Mouse (Mus musculus): Measurements from ENCODE around the gene Afp.

Afp gene

DNA sequence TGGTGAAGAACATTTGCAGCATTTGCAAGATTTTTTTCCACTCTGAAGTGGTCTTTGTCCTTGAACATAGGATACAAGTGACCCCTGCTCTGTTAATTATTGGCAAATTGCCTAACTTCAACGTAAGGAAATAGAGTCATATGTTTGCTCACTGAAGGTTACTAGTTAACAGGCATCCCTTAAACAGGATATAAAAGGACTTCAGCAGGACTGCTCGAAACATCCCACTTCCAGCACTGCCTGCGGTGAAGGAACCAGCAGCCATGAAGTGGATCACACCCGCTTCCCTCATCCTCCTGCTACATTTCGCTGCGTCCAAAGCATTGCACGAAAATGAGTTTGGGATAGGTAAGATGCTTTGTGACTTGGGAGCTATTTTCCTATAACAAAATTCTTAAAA lies at the start of gene Afp:
Gene Afp (plus strand): TSS at position 220 of the 400 bp plus-strand sequence.
- no peak for DNase-seq (ENCODE audit: low read depth)

DNA sequence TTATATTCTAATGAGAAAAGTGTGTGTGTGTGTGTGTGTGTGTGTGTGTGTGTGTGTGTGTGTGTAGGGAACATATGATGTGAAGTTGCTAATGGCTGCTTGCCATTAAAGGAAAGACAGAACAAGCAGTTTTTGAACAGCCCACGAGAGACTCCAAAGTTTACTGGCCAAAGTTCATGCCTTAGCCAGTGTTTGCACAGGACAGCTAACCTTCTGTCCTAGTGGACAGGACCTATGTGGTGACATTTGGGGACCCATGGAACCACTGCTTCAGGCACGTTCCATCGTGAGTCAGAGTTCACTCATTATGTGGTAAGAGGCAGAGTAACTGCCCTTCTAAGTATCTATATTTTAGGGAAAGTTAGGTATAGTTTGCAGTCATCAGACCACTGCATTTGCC lies 43.0 kb upstream of the Afp start:
- DNase-seq (ENCODE audit: low read depth) = no peak

DNA sequence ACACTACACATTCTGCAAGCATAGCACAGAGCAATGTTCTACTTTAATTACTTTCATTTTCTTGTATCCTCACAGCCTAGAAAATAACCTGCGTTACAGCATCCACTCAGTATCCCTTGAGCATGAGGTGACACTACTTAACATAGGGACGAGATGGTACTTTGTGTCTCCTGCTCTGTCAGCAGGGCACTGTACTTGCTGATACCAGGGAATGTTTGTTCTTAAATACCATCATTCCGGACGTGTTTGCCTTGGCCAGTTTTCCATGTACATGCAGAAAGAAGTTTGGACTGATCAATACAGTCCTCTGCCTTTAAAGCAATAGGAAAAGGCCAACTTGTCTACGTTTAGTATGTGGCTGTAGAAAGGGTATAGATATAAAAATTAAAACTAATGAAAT lies 40.6 kb upstream of the Afp start:
- no peak for DNase-seq (ENCODE audit: low read depth)

DNA sequence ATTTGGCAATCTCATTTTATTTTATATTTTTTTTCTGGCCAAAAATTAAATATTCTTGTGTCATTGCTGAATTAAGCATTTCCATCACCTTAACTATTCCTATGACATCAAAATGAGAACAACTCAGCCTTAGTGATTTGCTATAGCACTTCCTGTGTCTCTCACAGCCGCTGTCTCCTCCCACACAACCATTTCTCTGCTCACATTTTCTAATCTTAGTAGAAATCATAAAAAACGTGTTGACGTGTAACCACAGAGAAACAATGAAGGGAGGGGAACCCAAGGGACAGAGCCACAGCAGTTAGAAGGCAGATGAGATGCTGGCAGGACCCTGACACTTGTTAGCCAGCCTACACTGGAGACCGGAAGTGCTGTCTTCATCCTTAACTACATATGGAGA lies 37.8 kb upstream of the Afp start:
- DNase-seq (ENCODE audit: low read depth) = no peak

DNA sequence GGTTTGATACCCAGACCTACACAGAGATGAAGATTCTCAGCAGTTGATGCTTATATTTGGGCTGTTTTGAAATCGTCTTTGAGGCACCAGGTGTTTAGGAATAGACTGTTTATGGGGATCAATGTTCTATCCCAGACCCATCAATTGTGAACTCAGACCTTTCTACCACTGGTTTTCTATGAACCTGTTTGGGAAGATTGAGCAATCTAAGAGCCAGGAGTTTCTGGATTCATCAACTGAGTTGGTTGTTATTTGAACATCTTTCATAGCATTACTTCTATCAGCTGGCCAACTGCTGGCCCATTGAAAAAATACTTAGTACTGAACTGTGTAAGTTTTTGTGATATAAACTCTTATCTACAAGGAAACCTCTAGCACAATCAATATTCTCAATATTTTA lies 33.3 kb upstream of the Afp start:
- DNase-seq (ENCODE audit: low read depth) = no peak

DNA sequence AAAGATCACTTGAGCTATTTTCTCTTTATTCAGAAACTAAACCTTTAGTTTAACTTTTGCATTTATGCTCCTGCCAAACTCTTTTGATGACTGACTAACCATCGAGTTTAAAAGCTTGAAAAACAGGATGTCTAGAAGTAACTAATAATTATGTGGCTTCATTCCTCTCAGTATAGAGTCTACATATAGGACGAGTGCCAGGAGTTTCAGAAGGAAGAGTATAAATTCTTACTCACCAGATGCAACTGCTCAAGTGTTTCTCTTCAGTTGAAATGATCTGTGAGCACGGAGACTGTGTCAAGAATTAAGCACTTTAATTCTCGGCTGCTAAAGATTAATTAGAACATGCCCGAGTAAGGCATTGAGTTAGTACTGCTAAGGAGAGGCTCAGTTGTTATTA lies 31.8 kb upstream of the Afp start:
- DNase-seq (ENCODE audit: low read depth) = no peak

DNA sequence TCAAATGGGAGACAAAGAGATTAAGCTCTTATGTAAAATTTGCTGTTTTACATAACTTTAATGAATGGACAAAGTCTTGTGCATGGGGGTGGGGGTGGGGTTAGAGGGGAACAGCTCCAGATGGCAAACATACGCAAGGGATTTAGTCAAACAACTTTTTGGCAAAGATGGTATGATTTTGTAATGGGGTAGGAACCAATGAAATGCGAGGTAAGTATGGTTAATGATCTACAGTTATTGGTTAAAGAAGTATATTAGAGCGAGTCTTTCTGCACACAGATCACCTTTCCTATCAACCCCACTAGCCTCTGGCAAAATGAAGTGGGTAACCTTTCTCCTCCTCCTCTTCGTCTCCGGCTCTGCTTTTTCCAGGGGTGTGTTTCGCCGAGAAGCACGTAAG lies 29.9 kb upstream of the Afp start, which contains the start of gene Alb:
Gene Alb (plus strand): TSS at position 279 of the 400 bp plus-strand sequence.
- DNase-seq (ENCODE audit: low read depth) = no peak

DNA sequence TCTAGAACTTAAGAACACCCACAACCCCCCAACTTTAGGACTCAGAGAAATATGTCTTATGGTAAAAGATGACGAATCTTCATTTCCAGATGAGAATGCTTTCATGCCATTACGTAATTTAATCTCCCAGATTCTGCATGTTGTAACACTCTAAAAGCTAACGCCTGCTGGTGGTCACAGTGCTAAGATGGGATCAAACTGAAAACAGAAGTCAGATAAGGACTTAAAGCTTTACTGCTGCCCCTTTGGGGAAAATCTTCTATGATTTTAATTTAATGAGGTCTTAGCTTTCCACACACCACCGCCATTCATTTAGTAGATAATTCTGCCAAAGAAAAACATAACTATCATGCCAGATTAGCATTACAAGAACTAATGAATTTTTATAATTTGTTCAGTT lies 23.7 kb upstream of the Afp start:
- no peak for DNase-seq (ENCODE audit: low read depth)

DNA sequence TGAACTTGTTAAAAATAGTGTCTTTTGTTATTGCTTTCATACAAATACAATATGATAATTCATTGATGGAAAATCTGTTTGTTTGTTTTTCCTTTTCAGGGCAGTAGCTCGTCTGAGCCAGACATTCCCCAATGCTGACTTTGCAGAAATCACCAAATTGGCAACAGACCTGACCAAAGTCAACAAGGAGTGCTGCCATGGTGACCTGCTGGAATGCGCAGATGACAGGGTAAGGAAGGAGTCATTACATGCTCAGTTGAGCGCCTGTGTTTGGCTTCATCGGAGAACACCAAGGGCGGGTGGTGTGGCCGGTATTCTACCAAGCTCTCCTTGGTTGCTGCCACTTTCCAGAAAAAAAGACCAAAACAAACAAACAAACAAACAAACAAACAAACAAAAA lies 23.3 kb upstream of the Afp start:
- no peak for DNase-seq (ENCODE audit: low read depth)

DNA sequence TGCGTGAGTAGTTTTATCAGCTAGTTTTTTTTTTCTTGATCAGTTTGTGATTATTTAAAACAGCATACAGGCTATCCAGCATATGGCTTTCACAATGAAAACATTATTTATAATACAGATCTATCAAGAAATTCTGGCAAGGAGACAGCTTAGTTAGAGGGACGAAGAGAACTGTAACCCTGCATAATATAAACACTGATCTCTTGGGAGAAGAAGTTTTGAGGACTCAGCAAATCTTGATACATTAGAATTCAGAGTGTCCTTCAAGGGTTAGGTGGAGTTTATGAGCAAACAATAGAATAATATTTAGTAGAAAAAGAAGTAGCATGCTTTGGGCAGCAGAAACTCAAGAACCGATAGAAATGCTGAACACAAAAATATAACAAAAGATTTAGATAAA lies 19.7 kb upstream of the Afp start:
- DNase-seq (ENCODE audit: low read depth) = no peak

DNA sequence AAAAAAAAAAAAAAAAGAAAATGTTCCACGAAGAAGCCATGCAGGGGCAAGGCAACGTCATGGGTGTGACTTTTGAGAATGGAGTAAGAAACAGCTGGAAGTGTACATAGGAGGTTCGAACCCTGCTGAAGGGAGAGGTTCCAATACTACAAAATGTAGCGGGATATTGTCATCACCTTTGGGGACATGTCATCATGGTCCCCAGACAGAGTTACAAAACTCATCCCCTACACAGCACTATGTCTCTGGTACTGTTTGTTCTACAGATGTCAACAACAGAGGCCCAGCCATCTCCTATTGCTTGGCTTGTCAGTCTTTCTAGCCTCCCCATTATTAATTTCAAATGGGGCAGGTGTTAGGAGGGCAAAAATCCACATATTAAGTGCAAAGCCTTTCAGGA lies 16.6 kb upstream of the Afp start:
- DNase-seq (ENCODE audit: low read depth) = no peak

DNA sequence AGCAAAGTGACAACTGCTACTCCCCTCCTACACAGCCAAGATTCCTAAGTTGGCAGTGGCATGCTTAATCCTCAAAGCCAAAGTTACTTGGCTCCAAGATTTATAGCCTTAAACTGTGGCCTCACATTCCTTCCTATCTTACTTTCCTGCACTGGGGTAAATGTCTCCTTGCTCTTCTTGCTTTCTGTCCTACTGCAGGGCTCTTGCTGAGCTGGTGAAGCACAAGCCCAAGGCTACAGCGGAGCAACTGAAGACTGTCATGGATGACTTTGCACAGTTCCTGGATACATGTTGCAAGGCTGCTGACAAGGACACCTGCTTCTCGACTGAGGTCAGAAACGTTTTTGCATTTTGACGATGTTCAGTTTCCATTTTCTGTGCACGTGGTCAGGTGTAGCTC lies 16.2 kb upstream of the Afp start:
- DNase-seq (ENCODE audit: low read depth) = no peak

DNA sequence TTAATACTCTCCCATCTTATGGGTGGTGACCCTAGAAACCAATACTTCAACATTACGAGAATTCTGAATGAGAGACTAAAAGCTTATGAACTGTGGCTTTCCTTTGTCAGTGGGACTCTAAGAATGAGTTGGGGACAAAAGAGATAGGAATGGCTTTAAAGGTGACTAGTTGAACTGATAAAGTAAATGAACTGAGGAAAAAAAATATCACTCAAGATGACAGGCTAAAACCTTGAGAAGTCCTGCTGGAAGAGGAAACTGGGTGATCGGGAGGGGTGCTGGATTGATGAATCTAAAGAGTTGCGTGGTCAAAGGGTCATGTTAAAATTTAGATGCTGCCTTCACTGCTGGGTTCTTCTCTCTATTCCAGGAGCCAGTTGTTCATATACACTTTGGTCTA lies 13.8 kb upstream of the Afp start:
- DNase-seq (ENCODE audit: low read depth) = no peak

DNA sequence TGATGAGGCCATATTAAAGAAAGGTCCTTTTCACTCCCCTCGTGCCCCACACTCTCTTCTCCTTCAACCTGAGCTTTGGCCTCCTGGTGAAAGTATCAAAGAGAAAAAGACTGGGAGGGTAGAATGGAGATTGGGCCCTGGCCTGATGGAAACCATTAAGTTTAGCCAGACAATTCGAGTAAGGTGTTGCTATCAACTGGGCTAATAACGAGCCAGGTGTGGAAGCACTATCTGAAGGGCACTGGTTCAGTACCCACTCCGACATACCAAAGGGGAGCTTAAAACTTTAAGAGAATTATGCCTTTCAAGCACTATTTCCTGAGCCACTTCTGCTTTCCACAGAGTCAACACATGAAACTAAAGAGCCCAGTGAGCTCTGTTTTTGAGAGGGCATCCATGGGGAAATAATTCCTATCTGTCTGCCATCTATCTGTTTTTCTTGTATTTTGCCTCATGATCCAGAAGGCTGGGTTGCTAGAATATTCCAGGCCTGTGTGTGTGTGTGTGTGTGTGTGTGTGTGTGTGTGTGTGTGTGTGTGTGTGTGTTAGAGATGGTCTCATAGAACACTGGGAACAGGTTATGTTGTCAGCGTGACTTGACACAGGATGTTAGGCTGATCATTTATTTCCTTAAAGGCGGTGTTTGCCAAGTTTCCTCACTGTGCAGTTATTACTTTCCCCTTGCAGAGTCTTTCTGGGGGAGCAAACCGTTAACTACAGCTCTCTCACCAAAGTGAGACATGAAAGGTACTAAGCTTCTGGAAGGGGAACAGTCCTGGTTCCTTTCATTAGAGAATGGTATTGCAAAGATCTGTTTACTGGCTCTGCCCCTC lies 13.0 kb upstream of the Afp start:
- no peak for DNase-seq (ENCODE audit: low read depth)

DNA sequence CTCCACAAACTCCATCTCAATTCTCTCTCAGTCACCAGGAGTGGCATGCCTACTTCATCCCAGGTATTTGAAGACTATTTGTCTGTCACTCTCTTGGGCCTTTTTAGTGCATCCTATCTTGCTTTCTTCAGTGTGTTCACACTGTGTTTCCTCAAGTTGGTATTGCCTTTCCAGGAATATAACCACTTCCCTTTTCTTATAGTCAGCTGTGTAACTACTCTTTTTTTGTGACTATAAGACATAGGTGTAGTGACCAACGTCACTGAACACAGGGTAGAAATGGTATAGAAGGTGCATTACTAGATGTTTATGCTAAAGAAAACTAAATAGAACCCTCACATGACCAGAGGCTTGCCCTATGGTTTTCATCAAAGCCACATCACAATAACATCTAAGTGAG lies 11.7 kb upstream of the Afp start:
- no peak for DNase-seq (ENCODE audit: low read depth)

DNA sequence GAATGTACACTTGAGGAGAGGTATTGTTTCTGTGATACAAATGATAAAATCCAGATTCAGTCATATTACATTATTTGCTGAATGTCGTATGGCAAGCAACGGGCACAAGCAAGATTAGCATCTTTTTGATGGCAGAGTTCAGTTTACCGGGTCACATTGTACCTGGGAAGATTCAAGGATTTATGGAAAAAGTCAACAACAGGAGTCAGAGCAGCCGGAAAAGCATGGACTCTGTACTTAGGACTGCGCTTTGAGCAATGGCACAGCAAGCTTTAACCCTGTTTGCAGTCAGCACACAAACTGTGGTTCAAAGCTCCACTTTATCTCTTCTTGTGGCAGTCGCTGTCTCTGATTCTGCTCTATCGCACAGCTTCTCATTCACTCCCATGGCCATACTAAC lies 4.9 kb upstream of the Afp start:
- no peak for DNase-seq (ENCODE audit: low read depth)

DNA sequence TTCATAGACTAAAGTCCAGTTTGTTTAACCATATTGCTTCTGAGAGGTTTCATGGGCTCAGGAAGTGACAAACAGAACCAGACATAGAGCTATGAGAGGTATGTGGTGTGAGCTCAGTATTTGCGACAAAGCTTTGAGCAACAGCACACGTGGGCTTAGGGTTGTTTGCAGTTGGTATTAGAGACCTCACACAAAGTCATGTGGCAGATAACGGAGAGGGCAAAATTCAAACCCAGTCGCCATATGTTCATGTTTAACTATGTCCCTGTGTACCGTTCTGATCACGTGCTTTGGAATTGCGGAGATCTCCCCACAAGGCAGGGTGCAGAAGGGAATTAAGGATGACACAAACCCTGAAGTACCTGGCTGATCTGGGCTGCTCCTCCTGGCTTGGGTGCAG lies 2.2 kb upstream of the Afp start:
- no peak for DNase-seq (ENCODE audit: low read depth)

DNA sequence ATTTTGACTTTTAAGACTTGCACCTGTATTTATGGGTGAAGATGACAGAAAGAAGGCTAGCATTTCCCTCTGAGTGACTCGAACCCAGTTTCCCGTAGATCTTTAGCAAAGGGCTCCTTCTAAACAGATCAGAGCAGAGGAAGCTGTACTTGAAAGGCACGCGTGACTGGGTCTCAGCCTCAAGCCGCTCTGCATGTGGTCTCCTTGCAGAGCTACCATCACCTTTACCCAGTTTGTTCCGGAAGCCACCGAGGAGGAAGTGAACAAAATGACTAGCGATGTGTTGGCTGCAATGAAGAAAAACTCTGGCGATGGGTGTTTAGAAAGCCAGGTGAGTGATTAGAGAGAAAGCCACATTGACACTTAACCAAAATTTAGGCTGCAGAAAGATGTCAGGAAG lies 1.9 kb downstream of the Afp start:
- no peak for DNase-seq (ENCODE audit: low read depth)

DNA sequence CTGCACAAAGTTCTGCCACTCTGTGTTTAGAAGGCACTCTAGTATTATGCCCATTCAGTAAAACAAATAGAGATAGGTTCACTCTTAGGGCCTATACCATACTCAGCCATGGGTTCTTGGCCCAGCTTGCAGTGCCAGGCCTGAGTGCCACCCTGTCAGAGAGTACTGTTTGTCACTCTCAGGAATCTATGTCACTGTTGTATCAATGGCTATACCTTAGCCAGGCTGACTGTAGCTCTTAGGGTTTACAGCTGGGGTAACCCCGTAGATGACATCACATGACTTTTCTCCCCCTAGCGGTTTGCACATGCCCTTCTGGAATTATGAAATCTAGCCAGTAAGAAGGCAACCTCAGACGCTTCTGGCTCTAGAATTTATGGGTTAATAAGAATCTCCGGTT lies 3.8 kb downstream of the Afp start:
- DNase-seq (ENCODE audit: low read depth) = no peak

DNA sequence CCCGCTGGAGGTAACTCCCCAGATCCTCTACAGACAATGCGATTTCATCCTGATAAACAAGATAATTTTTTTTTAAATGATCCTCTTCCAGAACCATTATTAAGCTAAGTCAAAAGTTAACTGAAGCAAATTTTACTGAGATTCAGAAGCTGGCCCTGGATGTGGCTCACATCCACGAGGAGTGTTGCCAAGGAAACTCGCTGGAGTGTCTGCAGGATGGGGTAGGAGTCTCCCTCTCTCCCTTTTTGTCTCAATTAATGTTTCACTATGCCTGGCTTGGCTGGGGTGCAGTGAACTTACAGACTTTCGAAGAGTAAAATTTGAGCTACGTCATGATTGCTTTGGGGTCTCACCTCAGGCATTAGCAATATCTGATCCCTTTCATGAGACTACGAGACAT lies 9.0 kb downstream of the Afp start:
- no peak for DNase-seq (ENCODE audit: low read depth)

DNA sequence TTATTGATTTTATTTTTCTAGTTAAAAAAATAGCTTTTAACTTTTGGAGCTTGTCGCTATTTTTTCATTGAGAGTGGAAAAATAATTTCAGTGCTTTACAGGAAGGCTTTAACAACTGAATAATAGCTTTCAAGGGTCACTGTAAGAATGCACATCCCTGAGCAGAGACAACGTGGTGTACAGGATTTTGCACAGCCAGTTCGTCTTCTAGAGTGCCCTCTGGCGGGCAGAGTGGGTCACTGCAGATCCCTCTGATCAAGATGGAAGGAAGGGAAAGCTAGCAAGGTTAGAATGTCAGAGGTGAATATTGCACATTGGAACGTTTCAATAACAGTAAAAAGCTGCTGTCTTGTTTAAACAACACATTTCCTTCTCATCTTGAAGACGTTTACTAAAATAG lies 10.2 kb downstream of the Afp start:
- DNase-seq (ENCODE audit: low read depth) = peak; percentile 18

DNA sequence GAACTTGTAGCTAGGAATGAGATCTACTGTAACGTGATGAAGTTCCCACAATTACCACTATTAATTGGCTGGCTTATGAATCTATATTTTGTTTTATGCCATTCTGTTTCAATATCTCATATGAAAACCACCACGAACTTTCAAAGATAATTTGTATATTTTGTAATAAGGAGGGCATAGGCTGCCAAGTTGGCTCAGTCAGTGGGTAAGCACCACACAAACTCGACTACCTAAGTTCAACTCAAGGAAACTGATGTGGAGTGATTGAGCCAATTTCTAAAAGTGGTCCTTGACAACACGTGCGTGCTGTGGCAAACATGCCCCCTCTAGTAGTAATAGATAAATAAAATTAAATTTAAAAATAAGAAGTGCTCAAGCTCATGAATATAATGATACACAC lies 11.2 kb downstream of the Afp start:
- DNase-seq (ENCODE audit: low read depth) = no peak

DNA sequence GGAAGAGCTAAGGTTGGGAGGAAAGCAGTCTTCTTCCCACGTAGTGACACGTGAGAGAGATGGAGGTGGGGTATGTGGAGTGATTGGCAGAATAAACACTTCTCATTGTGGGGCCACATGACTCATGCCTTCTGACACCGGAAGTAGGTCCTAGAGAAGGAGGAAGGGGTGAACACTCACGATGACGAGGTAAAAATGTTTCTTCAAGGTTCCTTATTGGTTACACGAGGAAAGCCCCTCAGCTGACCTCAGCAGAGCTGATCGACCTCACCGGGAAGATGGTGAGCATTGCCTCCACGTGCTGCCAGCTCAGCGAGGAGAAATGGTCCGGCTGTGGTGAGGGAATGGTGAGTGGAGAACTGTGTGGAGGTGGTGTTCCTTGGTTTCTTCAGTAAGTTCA lies 14.2 kb downstream of the Afp start:
- no peak for DNase-seq (ENCODE audit: low read depth)

DNA sequence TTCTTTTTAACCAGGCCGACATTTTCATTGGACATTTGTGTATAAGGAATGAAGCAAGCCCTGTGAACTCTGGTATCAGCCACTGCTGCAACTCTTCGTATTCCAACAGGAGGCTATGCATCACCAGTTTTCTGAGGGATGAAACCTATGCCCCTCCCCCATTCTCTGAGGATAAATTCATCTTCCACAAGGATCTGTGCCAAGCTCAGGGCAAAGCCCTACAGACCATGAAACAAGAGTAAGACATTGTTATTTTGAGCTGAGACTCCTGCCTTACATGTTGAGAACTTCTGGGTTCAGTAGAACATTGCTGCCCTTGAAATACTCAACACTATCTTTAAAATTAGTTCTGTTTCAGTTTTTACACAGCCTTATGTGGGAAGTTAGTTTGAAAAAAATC lies 16.0 kb downstream of the Afp start:
- DNase-seq (ENCODE audit: low read depth) = no peak

All from fibroblast of lung, adult 2 months (primary cell).